Mouse (Mus musculus) B cell, adult 2 months (primary cell): ENCODE measurements around the gene Uhrf1bp1.

ENCODE experiments used
- DNase-seq, 2 experiments: peaks; one replicate each; pipeline ENCODE4 v3.0.0; 2022

Gene Uhrf1bp1

DNA sequence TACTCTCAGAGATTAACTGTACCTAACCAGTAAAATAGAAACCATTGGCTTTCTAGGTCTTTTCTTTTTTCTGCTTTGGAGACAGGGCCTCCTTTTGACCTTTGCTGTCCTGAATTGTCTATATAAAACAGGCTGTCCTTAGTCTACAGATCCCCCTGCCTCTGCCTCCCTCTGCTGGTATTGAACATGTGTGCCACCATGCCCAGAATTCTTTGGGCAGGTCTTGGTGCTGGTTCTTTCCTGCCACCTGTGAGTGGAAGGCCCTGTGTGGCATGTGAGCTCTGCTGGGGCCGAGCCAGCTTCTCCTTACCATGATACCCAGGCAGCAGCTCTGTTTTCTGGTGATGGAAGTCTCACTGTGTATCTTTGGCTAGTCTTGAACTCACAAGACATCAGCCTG, 7.9 kb upstream of the Uhrf1bp1 start:
- DNase-seq: peak in 1 of 2 experiments; percentile 7

- no peak for DNase-seq
Measured at GRCm38 (mm10) chr17:27851076-27851475, 5.2 kb upstream of the Uhrf1bp1 start.

DNA sequence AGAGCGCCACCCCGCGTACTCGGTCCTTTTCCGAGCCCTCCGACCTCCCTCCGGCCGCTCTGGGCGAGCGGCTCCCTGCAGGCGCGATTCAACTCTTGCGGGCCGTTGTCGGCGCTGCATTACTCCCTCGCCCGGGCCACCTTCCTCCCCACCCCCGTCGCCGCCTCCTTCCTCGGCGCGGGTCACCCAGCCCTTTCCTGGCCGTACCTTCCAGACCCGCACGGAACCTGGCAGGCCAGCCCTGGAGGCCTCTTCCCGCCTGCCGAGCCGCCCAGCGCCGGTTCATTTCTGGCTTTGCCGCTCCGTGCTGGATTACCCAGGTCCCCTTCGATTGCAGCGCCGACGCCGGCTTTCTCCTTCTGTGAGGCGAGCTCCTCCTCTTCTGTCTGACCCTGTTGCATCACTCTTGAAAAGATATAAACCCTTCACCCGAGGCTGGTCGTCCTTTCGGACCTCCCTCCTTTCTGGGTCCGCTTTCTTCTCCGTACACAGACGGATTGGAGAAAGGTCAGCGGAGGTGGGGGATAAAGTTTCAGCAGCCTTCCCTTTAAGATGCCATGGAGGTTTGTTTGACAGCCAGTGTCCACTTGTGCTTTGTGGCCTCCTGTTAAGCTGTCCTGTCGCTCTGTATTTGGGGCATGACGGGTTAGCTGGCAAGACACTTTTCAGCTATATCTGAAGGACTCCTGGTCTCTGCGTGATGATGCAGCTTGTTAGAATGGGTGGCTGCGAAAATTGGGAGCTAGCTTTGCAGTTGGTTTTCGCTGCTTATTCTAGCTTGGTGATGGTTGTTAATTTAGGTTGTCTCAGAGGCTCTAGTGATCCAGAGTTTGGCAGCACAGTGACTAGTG, 782 bp downstream of the Uhrf1bp1 start:
- DNase-seq: peak in 1 of 2 experiments; percentile 6

DNA sequence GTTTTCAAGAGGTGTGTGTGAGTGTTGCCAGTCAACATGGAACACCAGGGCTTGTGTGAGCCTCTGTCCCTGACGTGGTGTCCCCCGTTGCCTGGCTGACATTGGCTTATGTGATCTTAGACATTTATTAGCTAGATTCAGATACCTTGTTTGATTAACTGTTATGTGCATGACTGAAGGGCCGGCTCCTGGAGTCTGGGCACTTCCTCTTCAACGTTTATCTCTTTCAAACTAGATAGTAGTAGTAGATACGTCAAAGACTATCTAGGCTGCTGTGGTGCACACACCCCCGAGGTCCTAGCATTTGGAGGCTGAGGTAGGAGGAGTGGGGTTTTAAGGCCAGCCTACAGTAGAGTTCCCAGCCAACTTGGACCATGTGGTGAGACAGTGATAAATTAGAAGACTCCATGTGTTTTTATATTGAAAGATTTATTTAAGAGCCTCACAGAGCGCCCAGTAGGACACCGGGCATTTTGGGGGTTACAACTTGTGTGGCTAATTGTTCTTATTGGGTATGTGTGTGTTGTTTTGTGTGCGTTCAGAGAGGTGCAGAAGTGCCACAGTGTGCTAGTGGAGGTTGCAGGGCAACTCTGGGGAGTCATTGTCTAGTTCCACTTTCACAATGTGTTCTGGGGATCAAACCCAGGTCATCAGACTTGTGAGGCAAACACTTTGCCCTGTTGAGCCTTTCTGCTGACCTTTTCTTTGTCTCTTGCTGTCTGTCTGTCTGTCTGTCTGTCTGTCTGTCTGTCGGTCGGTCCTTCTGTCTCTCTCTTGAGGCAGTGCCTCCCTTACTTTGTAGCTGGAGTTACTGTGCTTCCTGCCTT, 1.6 kb downstream of the Uhrf1bp1 start:
- peak; percentile 9 to 12 for DNase-seq

DNA sequence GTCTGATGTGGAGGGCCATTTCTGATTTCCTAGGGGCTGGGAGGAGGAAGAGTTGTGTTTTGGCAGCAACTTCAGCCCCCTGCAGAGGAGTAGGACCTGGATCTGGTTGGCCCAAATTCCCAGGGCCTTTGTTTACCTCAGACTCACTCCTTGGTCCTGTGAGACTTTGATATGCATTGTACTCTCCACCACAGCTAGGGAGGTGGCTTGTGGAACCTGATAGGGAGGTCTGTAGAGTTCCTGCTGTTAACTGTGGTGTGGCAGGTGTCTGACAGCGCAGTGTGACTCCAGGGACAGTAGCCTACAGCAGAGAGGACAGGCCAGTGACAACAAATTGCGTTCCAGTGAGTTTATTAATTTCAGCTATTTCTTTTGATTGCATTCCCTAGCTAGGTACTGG, 2.9 kb downstream of the Uhrf1bp1 start:
- DNase-seq: no peak

GRCm38 (mm10) chr17:27865461-27865860, 9.2 kb downstream of the Uhrf1bp1 start:
- DNase-seq: no peak

DNA sequence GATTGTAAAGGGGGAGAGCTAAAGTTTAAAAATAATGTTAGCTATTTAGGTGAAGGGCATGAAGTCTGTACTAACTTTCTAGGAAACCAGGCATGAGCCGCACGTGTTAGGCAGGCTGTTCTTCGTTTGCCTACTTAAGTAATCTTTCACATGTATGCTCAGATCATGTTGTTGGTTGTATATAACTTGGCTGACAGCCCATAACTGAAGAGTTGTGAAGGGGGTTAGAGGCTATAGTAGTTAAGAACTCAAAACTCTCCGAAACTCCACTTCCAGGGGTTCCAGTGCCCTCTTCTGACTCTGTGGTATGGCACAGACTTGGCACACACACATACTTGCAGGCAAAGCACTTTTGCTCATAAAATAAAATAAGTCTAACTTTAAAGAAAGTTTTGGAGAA, 10.5 kb downstream of the Uhrf1bp1 start:
- no peak for DNase-seq

- DNase-seq: no peak
Measured at GRCm38 (mm10) chr17:27871851-27872250, 15.6 kb downstream of the Uhrf1bp1 start.

GRCm38 (mm10) chr17:27873583-27873982, 17.3 kb downstream of the Uhrf1bp1 start:
- DNase-seq: no peak

DNA sequence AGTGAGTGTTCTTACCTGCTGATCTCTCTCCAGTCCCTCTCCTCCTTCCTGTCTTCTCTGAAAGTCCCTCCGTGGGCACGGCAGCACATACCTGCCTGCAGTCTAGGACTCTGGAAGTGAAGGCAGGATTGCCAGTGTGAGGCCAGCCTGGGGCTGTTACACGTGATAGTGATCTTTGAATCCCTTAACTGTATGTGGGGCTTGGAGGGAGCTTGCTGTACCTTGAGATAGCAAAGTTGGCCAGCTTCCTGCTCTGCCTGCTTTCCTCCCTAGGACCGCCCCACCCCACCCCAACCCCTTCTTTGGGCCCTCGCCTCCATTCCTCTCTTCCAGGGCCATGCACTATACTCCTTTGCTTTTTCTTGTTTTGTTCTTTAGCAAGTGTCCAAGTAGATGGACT, 18.3 kb downstream of the Uhrf1bp1 start:
- DNase-seq: no peak

DNA sequence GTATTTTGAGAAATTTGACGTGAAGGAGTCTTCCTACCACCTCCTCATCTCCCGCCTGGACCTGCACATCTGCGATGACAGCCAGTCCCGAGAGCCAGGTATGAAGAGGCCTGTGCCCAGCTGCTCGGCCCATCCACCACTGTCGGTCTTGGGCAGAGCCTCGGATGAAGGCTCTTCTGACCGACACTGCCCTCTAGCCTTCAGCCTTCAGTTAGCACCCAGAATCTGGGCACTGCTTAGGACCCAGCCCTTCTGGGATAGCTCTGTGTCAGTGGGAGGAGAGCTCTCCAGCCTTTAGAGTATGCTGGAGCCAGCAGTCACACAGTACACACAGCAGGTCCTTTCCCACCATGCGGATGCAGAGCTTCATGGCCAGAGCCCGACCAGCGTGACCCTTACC, 25.3 kb downstream of the Uhrf1bp1 start:
- DNase-seq: no peak

DNA sequence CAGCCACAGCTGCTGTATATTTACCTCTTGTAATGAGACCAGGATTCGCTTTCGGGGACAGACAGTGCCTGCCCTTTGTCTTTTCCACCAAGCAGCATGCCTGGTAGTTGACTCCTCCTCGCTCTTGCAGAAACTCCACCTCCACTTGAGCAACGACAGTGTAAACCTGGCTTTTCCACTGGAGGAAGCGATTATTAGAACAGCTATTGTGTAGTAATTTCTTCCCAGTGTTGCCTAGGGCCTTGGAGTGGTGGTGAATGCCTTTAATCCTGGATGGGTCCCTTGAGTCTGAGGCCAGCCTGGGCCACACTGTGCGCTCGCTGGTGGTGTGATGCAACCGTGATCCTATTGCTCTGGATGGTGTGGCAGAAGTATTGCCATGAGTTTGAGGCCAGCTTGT, 26.9 kb downstream of the Uhrf1bp1 start:
- DNase-seq: no peak

- DNase-seq: no peak
Measured at GRCm38 (mm10) chr17:27883994-27884393, 27.8 kb downstream of the Uhrf1bp1 start.

GRCm38 (mm10) chr17:27886499-27887210, 30.4 kb downstream of the Uhrf1bp1 start:
- DNase-seq: no peak

DNA sequence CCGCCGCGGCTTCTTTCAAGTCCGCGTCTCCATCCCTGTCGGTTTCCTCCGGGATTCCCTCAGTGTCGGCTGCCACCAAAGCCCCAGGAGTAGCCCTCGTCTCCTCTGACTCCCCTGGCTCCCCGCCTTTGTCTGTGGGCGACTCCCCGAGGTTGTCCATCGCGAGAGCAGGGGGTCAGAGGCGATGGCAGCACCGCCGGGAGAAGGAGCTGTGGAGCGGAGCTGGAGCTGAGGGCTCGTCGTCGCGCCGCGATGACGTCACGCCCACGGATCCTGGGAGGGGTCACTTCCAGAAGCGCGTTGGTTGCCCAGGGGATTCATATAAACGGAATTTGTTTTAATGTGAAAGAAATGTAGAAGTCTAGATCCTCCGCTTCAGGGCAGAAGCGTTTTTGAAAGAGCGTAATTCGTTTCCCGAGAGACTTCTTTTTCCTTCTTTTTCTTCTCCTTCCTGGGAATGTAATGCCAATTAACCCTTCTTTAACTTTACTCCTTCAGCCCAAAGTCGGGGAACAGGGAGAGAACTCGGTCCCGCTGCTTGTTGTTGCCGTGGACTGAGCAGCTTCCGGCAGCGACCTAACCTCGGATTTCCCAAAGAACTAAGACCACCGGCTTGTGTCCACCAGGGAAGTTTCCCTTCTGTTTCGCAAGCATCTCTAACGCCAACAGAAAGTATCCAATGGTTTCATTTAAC, 51.4 kb downstream of the Uhrf1bp1 start:
- peak; percentile 90 for DNase-seq

GRCm38 (mm10) chr17:27908206-27908887, 52.1 kb downstream of the Uhrf1bp1 start:
- DNase-seq: peak; percentile 46 to 49

DNA sequence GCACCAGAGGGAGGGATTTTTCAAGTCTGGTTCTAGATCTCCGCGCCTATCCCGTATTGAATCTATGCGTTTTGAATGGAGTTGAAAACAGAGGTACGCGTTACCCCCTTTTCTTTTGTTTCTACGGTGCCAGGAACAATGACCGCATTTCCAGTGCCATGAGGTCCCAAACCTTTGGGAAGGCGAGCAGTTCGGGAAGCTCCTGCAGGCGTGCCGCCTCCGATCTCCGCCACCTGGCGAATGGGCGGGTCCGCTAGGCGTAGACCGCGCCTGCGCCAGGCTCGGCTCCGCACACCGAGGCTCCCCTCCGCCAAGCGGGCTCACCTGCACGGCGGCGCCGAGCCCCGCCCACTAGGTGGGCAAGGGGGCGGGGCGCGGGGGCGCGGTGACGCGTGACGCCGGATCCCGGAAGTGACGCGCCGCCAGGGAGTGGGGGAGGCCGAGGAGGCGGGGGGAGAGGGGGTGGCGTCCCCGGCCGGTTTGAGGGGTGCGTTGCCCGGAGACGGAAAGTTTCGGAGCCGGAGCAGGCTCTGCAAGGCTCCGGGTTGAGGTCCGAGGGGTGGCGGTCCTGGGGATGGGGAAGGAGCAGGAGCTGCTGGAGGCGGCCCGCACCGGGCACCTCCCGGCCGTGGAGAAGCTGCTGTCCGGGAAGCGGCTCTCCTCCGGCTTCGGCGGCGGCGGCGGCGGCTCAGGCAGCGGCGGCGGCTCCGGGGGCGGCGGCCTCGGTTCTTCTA, 52.8 kb downstream of the Uhrf1bp1 start, which contains the start of gene Anks1:
Gene Anks1, plus strand, starts transcription at position 419 of the 734 bp plus-strand sequence.
- peak; percentile 91 to 93 for DNase-seq

DNA sequence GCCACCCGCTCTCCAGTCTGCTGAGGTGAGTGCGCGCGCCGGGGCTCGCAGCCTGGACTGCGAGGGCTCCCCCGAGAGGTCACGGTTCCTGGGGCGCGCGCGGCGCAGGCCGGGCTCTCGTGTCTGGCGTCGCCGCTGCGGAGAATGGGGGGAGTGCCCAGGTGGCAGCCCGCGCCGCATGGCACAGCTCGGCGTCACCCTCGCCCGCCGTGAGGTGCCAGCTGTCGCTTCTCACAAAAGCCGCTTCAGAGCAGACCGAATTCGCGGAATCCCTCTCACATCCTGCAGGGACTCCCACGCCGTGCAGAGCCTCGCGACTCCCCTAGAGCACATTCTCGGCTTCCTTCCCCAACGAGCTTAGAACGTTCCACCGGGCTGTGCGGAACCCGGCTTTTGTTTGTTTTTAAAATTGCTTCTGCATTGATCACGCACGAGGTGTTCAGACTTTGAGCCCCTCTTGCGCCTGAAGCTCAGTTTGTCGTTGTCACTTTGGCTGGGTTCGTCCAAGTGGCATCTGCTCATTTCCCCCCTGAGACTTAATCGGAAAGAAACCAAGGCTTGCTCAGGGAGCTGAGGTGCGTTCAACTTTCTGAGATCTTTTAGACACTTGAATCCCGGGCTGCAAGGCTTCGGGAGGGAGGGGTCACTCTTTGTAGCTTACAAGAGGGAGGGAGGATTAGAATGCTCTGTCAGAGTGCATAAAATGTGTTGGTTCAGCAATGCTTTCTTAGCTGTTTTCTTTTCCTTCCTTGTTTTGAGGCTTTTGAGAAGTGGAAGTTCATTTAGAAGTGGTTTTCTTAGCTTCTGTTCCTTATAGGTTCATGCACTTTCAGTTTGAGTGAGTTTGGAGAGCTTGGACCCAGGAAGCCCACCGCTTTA, 53.6 kb downstream of the Uhrf1bp1 start, which contains the start of gene Taf11:
Gene Taf11, minus strand, starts transcription at position 223 of the 879 bp plus-strand sequence.
- DNase-seq: no peak

DNA sequence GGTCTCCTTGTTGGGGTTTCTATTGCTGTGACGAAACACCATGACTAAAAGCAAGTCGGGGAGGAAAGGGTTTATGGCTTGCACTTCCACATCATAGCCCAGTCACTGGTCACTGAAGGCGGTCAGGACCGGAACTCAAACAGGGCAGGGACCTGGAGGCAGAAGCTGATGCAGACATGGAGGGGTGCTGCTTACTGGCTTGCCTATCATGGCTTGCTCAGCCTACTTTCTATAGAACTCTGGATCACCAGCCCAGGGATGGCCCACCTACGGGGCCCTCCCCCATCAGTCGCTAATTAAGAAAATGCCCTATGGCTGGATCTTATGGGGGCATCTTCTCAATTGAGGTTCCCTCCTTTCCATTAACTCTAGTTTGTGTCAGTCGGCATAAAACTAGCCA, 55.1 kb downstream of the Uhrf1bp1 start:
- DNase-seq: no peak

DNA sequence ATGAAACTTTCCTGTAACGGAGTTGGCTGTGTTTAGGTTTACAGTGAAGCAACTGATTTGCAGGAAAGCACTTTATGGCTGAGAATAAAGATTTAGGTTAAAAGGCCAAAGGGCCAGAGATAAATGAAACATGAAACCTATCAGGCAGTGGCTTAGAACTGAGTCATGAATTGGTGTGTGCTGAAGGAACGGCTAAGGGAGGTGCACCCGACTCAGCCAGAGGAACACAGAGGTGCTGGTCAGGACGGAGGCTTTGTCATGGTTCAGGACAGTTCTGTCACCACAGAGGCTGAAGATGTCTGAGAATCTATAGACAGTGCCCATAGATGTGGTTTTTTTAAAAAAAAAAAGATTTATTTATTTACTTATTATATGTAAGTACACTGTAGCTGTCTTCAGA, 58.5 kb downstream of the Uhrf1bp1 start:
- no peak for DNase-seq
